Mouse (Mus musculus) gastrocnemius, adult 2 months (tissue): ENCODE measurements around the gene Zfand3. TPM values are rescaled to one million over a fixed set of nuclear protein-coding genes. Genes with fewer than 3 reads are reported as not detected.

Experiments
- DNase-seq: peaks from one replicate; pipeline ENCODE4 v3.0.0; 2022
- H3K27ac ChIP-seq: fragments of 200-600 bp; 2 replicates; pipeline ENCODE4 v1.8.1; 2022; ENCODE audit warnings: mild to moderate bottlenecking
- H3K4me3 ChIP-seq: fragments of 200-600 bp; 2 replicates; pipeline ENCODE4 v1.8.1; 2022; ENCODE audit warnings: mild to moderate bottlenecking, moderate library complexity
- CTCF ChIP-seq: fragments of 200-600 bp; IDR thresholded peaks from 2 replicates; pipeline ENCODE4 v1.8.1; 2022; ENCODE audit warnings: antibody characterized with exemption, mild to moderate bottlenecking, moderate library complexity
- intact Hi-C: fragments of 180-260 bp; cut with DNase I; formaldehyde crosslinking; loops from one replicate; pipeline ENCODE4 v1.15.1; 2025
- total RNA-seq, 2 experiments: library from RNA; stranded (reverse); gene quantifications; 2 replicates each; pipeline ENCODE4 v1.2.3; 2021

The Zfand3 gene
- total RNA-seq, 2 experiments from 2014 or later: 193 to 204 TPM

DNA sequence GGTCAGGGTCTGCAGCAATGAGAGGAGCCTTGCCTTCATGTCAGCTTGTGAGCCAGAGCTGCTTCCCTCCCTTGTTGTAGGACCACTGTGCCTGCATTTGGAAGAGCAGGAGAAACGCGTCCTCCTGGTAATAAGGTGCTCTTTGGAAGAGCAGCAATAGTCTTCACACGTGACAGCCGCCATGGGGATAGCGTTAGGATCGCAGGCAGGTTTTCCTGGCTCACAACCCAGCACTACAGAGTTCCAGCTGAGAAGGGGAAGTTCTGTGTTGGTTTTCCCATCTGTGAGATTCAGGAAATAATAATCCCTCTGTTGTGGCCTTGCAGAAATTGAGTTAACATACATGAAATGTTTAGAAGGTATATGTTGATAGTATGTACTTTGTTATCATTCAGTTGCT, 179.0 kb downstream of the Zfand3 start:
- intact Hi-C loops: no loop called here
- no peak overlapping the region for H3K27ac ChIP-seq
- no peak for TF ChIP-seq CTCF
- DNase-seq: no peak
- H3K4me3 ChIP-seq: no peak overlapping the region

GRCm38 (mm10) chr17:30187154-30187553, 182.6 kb downstream of the Zfand3 start:
- Histone ChIP-seq H3K27ac (no peak overlapping the region), H3K4me3 (no peak overlapping the region)
- intact Hi-C loops: no loop called here
- no peak for TF ChIP-seq CTCF
- no peak for DNase-seq

- no peak overlapping the region for H3K4me3 ChIP-seq
- H3K27ac ChIP-seq: peak overlapping the region; percentile 79; the same call in 1 of the 2 replicates
- intact Hi-C loops: no loop called here
- no peak for DNase-seq
- TF ChIP-seq CTCF: no peak
Observed at GRCm38 (mm10) chr17:30187581-30187980, 183.0 kb downstream of the Zfand3 start.

DNA sequence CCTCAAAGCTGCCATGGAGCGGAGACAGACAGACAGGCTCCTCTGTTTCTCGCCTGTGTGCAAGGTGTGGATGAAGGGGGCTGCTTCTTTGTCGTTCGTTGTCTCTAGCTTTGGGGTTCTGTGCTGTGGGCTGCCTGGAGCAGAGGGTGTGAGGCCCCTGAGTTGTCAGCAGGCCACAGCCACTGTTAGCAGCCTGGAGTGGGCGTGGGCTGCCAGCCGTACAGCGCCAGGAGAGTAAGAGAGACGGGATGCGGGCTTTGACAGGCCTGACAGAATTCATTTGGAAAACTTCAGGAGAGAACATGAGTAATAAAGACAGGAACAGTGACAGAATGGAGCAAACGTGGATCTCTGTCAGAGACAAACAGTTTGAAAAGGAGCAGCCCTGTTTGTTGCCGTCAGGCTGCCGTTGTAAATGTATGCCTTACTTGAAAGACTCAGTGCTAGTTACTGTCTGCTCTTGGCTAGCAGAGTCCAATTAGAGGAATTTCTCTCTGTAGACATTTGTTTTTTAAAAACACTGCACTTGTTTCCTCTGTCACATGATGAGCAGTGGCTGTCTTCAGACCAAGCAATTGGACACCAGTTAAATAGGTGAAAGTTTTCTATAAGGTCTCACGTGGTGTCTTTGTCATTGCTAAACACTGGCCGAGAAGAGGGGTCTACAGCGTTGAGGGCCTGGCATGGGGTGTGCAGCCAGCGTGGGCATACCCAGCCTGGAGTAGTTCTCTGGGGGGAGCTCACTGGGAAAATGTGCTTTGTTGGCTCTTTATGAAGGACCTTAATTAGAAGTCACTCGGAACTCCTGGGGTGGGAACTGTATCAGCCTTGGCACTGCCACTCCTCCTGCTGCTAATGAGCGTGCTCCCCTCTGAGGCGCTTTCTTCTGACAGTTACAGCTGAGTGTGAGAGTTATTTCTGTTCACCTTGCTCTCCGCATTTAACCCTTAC, 183.8 kb downstream of the Zfand3 start:
- intact Hi-C loops: no loop called here
- peak overlapping the region; percentile 79 for H3K27ac ChIP-seq
- no peak for TF ChIP-seq CTCF
- peak; percentile 54 for DNase-seq
- H3K4me3 ChIP-seq: peak overlapping the region; percentile 44

DNA sequence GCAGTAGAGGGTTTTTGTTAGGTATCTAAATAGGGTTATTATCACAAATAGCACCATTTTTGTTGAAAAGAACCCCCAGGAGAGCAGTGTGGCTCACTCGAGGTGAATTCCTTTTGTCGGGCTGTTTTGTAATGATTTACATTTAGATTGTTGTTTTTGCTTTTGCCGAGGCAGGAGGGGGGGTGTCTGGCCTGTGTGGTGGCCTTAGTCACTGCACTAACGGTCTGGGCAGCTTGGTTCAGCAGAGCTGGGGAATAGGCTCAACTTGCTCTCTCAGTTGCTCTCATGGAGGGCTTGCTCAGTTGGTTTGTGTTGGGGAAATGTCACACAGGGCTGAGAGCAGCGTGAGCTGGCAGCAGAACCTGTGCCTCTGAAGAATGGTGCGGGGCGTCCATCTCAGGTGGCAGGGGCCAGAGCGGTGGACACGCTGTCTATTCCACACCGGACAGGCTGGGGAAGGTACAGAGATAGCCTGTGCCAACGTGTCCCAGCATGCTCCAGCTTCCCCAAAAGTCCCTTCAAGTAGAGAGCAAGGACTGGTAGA, 186.6 kb downstream of the Zfand3 start:
- Histone ChIP-seq H3K4me3 (no peak overlapping the region), H3K27ac (no peak overlapping the region)
- no peak for TF ChIP-seq CTCF
- no peak for DNase-seq
- intact Hi-C loops: loop anchor here (10.0 kb wide), 2 partner anchors 186 to 216 kb away; partner anchors contain the start of genes Mdga1 and Zfand3

- no peak for TF ChIP-seq CTCF
- Histone ChIP-seq H3K4me3 (no peak overlapping the region), H3K27ac (no peak overlapping the region)
- intact Hi-C loops: loop anchor here (10.0 kb wide), 2 partner anchors 188 to 218 kb away; partner anchors contain the start of genes Mdga1 and Zfand3
- DNase-seq: no peak
Observed at GRCm38 (mm10) chr17:30192416-30193005, 188.0 kb downstream of the Zfand3 start.

GRCm38 (mm10) chr17:30193615-30194014, 189.1 kb downstream of the Zfand3 start:
- no peak for TF ChIP-seq CTCF
- intact Hi-C loops: loop anchor here (10.0 kb wide), 2 partner anchors 189 to 219 kb away; partner anchors contain the start of genes Mdga1 and Zfand3
- no peak for DNase-seq
- Histone ChIP-seq H3K4me3 (no peak overlapping the region), H3K27ac (peak overlapping the region; percentile 5)

GRCm38 (mm10) chr17:30194091-30194490, 189.6 kb downstream of the Zfand3 start:
- DNase-seq: no peak
- no peak for TF ChIP-seq CTCF
- intact Hi-C loops: loop anchor here (10.0 kb wide), 2 partner anchors 189 to 219 kb away; partner anchors contain the start of genes Mdga1 and Zfand3
- Histone ChIP-seq H3K4me3 (no peak overlapping the region), H3K27ac (no peak overlapping the region; the same call in 1 of the 2 replicates)

DNA sequence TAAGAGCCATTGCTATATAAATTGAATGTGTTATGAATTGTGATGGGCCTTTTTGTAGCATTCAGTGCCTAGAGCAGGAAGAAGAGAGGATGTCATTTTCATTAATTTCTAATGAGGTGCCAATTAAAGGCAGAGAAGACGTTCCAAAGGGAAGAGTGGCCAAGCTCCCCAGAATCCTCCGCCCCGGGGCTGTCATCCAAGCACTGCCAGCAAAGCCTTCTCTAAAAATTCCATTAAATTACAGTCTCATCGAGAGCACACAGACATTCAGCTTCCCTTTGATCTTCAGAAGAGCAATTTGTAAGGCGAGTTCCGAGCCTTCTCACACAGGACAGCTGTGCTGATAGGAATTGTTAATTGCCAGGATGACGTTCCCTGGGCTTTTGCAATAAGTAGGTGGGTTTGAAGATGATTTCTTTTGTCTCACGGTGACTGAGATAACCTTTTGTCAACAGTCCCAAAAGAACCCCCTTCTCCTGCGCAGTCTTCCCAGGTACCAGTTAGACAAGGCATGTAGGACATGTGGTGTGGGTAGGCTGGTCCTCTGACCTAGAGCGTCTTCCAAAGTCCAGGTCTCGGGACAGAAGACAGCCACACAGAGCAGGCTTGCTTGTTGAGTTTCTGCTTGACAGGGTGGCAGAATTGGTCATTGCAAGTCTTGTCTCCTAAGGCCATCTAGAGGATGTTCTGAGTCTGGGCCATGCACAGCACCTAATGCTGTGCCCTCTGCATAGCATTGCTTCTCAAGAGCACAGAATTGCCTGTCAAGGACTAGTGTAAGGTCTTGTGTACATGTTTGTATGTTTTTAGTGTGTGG, 190.3 kb downstream of the Zfand3 start:
- Histone ChIP-seq H3K4me3 (no peak overlapping the region), H3K27ac (peak overlapping the region; percentile 64)
- intact Hi-C loops: loop anchor here (5.0 to 10.0 kb wide), 3 partner anchors 83 to 220 kb away; partner anchors contain the start of genes Mdga1 and Zfand3
- peak; percentile 20 for DNase-seq
- TF ChIP-seq CTCF: peak; percentile 53

DNA sequence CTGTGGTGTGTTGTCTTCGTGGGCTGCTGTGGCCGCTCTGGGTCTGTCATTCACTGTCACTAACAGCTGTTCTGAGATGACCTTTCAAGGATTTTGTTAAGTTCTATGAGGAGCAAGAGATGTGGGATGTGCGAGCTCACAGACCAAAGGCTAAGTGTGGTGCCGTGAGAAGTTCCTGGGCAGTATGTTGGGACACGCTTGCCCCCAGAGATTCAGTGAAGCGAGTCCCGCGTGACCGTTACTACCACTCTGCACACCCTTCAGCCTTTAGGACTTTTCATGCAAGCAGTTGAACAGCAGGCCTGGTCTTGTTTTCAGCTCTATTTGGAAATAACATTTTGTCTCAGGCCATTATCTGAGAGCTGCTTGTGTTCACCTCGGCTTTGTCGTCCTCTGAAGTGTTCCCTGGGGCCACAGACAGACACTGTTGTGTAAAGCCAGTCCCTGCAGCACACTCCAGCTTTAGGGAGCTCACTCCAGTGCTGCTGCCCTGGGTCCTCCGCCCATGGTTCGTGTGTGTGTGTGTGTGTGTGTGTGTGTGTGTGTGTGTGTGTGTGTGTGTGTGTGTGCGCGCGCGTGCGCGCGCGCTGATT, 191.2 kb downstream of the Zfand3 start:
- intact Hi-C loops: loop anchor here (5.0 to 10.0 kb wide), 3 partner anchors 83 to 221 kb away; partner anchors contain the start of genes Mdga1 and Zfand3
- no peak for TF ChIP-seq CTCF
- Histone ChIP-seq H3K4me3 (no peak overlapping the region), H3K27ac (peak overlapping the region; percentile 64)
- DNase-seq: peak; percentile 30
